Mouse (Mus musculus) heart, embryonic 15.5 days (tissue): ENCODE data around the gene Ogdh. TPM values are rescaled to one million over a fixed set of nuclear protein-coding genes. Genes with fewer than 3 reads are reported as not detected.

Experiments used
- ATAC-seq: fragments of 200-750 bp; cut with Nextera tagmentation; replicated peaks from 2 replicates; pipeline ENCODE4 v1.8.0; 2017; ENCODE audit warnings: low read depth, moderate TSS enrichment; ENCODE audit not compliant: insufficient number of reproducible peaks, insufficient read depth, low FRiP score
- H3K27ac ChIP-seq: fragments of 300-500 bp; sonication (generic); 2 replicates; pipeline ENCODE4 v1.5.1; 2015; ENCODE audit warnings: mild to moderate bottlenecking, inconsistent platforms
- H3K27me3 ChIP-seq: fragments of 300-500 bp; sonication (generic); 2 replicates; pipeline ENCODE4 v1.6.1; 2015; ENCODE audit warnings: inconsistent platforms
- H3K36me3 ChIP-seq: fragments of 300-500 bp; sonication (generic); 2 replicates; pipeline ENCODE4 v1.6.1; 2015; ENCODE audit warnings: mild to moderate bottlenecking, inconsistent platforms
- H3K4me1 ChIP-seq: fragments of 300-500 bp; sonication (generic); replicated peaks from 2 replicates; pipeline ENCODE4 v1.6.1; 2015; ENCODE audit warnings: inconsistent platforms
- H3K4me2 ChIP-seq: fragments of 300-500 bp; sonication (generic); 2 replicates; pipeline ENCODE4 v1.6.1; 2015; ENCODE audit warnings: inconsistent platforms, mild to moderate bottlenecking, moderate library complexity
- H3K4me3 ChIP-seq: fragments of 300-500 bp; sonication (generic); 2 replicates; pipeline ENCODE4 v1.5.1; 2015; ENCODE audit warnings: mild to moderate bottlenecking, inconsistent platforms
- H3K9ac ChIP-seq: fragments of 300-500 bp; sonication (generic); 2 replicates; pipeline ENCODE4 v1.6.1; 2015; ENCODE audit warnings: mild to moderate bottlenecking, inconsistent platforms
- H3K9me3 ChIP-seq: fragments of 300-500 bp; sonication (generic); replicated peaks from 2 replicates; pipeline ENCODE4 v1.6.1; 2016; ENCODE audit warnings: inconsistent platforms
- WGBS: fragments of 180-500 bp; shearing (Covaris S2); methylation state at CpG from one replicate; pipeline ENCODE4 v1.1.7; 2015; ENCODE audit warnings: mixed read lengths; 5-methylcytosine and 5-hydroxymethylcytosine counted together
- polyA plus RNA-seq: library from polyadenylated mRNA; unstranded; fragments of >200 nt; fragmentation: Nextera tagmentation; extraction: Ambion mirVana; gene quantifications from 2 replicates; pipeline ENCODE4 v1.2.1, GENCODE M21; 2015

Ogdh gene
- polyA plus RNA-seq, 1 experiment from 2014 or later, result 264 TPM

DNA sequence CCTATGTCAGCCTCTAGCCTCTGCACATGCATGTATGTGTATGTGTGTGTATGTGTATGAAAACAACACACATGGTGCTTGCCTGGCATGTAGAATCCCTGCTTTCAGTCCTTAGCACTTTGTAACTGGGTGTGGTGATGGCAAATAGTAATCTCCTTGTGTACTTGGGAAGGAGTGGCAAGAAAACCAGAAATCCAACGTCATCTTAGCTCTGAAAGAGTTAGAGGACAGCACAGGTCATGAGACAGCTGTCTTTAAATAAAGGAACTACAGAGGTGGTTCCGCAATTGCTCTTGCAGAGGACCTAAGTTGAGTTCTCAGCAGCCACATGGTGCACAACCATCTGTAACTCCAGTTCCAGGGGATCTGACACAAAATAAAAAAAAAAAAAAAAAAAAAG is 8.0 kb downstream of the Ogdh start:
- Histone ChIP-seq H3K4me2 (no peak overlapping the region), H3K27ac (no peak overlapping the region), H3K9ac (no peak overlapping the region), H3K36me3 (peaks cover 50% of the 10 kb centered on the region), H3K4me3 (no peak overlapping the region), H3K4me1 (no peaks in the 10 kb centered on the region), H3K9me3 (no peaks in the 10 kb centered on the region), H3K27me3 (no peaks in the 10 kb centered on the region)
- no peak for ATAC-seq
- 83% methylated on average over 2 of the region's 2 CpGs for WGBS

DNA sequence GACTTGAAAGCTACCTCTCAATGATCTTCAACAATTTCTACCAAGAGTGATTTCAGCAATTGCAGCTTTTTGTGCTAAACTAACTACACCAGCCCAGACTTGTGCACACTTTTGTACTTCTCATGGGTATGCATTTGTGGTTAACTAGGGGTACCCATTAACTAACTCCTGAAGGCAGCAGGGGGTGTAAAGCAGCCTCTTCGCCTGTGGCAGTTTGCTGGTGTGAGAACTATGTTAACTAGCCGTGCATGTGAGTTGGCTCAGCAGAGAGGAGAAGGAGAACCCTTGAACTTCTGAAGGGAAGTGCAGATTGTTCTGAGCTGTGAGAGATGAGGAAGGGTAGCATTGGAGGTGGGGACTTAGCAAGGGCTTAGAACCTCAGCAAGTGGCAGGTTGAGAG is 11.4 kb downstream of the Ogdh start:
- Histone ChIP-seq H3K27me3 (no peaks in the 10 kb centered on the region), H3K4me2 (no peak overlapping the region), H3K36me3 (peaks cover 55% of the 10 kb centered on the region), H3K9ac (no peak overlapping the region), H3K4me1 (no peaks in the 10 kb centered on the region; the same call in 1 of the 2 replicates), H3K9me3 (no peaks in the 10 kb centered on the region), H3K27ac (no peak overlapping the region), H3K4me3 (no peak overlapping the region)
- WGBS, result 78% methylated on average over 2 of the region's 2 CpGs
- no peak for ATAC-seq

DNA sequence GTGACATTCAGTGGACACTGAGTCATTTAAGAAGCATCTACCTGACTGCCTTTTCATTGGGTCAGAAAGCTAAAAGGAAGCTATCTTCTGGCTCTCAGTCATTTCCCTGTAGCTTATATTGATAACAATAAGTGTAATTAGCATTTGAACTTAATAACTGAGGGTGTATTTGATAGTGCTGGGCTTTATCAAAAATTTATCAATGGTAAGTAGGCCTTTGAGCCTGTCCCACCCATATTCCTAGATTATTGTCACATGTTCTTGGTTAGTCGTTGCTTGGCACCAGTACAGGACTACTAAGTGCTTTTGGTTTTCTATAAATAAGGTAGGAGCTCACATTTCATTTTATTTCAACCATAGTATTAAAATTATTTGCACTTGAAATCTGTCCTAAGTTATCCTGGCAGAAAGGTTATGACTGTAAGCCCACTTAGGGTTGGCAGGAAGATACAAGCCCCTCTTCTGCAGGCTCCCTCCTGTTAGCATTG is 14.6 kb downstream of the Ogdh start:
- Histone ChIP-seq H3K27ac (no peak overlapping the region), H3K9me3 (no peaks in the 10 kb centered on the region), H3K4me1 (no peaks in the 10 kb centered on the region; the same call in 1 of the 2 replicates), H3K9ac (no peak overlapping the region), H3K27me3 (no peaks in the 10 kb centered on the region), H3K36me3 (peaks cover 49% of the 10 kb centered on the region), H3K4me2 (no peak overlapping the region), H3K4me3 (no peak overlapping the region)
- WGBS, result 62% methylated on average over 1 of the region's 1 CpGs
- ATAC-seq, result no peak

DNA sequence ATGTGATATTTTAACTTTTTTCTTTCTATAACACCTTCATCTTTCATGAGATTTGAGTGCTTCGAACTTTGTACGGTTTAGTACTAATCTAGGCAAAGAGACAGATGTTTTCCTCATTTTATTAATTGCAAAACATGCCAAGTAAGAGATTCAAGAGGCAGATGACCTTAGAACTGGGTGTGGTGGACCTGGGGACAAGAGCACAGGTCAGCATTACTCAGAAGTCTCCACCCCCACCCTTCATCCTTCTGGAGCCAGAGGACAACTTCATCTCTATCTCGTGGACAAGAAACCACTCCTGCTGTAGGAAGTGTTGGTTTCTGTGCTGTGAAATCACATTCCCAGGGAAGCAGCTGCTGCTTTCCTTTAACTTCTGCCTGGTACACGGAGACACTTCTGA is 16.7 kb downstream of the Ogdh start:
- ATAC-seq, result no peak

DNA sequence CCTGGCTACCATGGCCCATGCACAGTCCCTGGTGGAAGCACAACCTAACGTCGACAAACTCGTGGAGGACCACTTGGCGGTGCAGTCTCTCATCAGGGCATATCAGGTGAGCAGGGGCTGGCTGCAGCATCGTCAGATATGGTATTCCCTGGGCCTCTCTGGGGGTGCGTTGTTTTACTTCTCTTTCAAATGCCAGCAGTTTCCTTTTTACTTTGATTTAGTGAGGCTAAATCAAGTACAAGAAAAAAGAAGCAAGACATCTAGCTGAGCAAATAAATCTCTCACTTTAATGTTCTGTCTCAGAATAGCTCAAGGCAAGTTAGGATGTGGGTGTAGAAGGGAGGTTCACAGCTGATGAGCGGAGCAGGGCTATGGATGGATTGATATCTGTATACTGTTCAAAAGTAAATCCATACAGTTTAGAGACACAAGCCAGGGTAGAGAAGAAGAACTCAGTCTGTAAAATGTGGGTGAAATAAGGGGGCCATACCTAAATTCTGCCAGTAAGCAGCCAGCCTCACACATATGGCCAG is 22.5 kb downstream of the Ogdh start:
- ATAC-seq, result no peak
- 77% methylated on average over 7 of the region's 7 CpGs for WGBS
- Histone ChIP-seq H3K9me3 (no peaks in the 10 kb centered on the region), H3K36me3 (peaks cover 72% of the 10 kb centered on the region), H3K4me2 (no peak overlapping the region), H3K27me3 (no peaks in the 10 kb centered on the region), H3K4me3 (no peak overlapping the region), H3K27ac (no peak overlapping the region), H3K9ac (no peak overlapping the region), H3K4me1 (no peaks in the 10 kb centered on the region)

More for the DNA sequence above, 16.7 kb downstream of the Ogdh start:
- Histone ChIP-seq H3K4me1 (no peaks in the 10 kb centered on the region; the same call in 1 of the 2 replicates), H3K27me3 (no peaks in the 10 kb centered on the region), H3K4me2 (no peak overlapping the region), H3K27ac (no peak overlapping the region), H3K4me3 (no peak overlapping the region), H3K9ac (no peak overlapping the region), H3K9me3 (no peaks in the 10 kb centered on the region), H3K36me3 (peaks cover 47% of the 10 kb centered on the region)
- WGBS, result 81% methylated on average over 4 of the region's 4 CpGs

DNA sequence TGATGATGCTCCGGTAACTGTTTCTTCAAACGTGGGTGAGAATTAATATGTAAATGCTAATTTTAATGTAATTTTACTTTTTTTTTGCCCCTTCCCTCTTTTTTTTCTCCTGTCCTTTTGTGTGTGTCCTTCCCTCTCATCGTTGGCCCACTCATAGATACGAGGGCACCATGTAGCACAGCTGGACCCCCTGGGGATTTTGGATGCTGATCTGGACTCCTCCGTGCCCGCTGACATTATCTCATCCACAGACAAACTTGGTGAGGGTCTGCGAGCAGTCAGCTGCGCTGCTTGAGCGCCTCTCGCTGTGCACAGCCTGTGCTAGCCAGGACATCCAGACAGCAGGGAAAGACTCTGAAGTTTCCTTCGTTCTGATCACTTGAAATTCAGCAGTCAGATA is 25.4 kb downstream of the Ogdh start:
- 91% methylated on average over 11 of the region's 11 CpGs for WGBS
- no peak overlapping the region for H3K9ac ChIP-seq
- peaks cover 65% of the 10 kb centered on the region for H3K36me3 ChIP-seq

DNA sequence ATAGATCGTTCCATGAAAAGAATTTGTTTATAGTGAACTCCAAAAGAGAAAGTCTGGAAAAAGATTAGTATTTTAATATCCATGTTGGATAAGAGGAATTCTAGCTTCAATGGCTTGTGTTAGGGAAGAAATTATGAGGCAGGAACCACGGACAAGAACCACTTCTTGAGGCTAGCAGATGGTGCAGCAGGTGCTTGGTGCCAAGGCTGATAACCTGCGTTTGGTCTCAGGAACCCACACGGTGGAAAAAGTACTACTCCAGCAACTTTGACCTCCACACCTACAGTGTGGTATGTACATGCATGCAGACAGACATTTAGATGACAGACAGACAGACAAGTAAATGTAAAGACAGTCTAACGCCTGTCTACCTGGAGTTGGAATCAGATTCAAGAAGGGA is 27.1 kb downstream of the Ogdh start:
- no peaks in the 10 kb centered on the region for H3K9me3 ChIP-seq
- WGBS, result 89% methylated on average over 5 of the region's 5 CpGs
- H3K36me3 ChIP-seq, result peaks cover 60% of the 10 kb centered on the region

More for the DNA sequence above, 25.4 kb downstream of the Ogdh start:
- no peaks in the 10 kb centered on the region for H3K27me3 ChIP-seq
- no peak overlapping the region for H3K4me2 ChIP-seq
- H3K27ac ChIP-seq, result no peak overlapping the region
- no peaks in the 10 kb centered on the region for H3K9me3 ChIP-seq
- no peak for ATAC-seq
- H3K4me3 ChIP-seq, result no peak overlapping the region
- no peaks in the 10 kb centered on the region for H3K4me1 ChIP-seq

DNA sequence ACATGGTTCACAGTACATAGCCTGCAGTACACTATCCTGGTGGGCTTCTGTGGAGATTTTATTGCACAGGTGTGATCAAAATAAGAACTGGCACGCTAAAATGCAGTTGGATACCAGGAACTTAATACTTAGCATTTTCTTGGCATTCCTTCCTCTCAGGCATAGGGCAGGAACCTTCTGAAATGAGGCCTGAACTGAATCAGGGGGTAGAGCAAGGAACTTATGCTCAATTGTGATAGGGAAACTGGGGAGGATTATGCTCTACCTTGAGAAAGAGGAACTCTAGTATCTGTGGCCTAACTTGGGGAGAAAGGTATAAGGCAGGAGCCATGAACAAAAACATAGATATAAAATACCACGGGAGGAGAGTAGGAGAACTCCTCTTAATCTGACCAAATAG is 27.9 kb downstream of the Ogdh start:
- ATAC-seq, result no peak
- H3K36me3 ChIP-seq, result peaks cover 51% of the 10 kb centered on the region
- H3K9me3 ChIP-seq, result no peaks in the 10 kb centered on the region
- WGBS, result 89% methylated on average over 2 of the region's 2 CpGs
- H3K4me2 ChIP-seq, result no peak overlapping the region
- no peak overlapping the region for H3K27ac ChIP-seq
- 0 out of 2 replicates have a peak, but pooled peaks cover 4% of the 10 kb centered on the region for H3K4me1 ChIP-seq
- no peak overlapping the region for H3K4me3 ChIP-seq
- no peak overlapping the region for H3K9ac ChIP-seq
- no peaks in the 10 kb centered on the region for H3K27me3 ChIP-seq

More for the DNA sequence above, 27.1 kb downstream of the Ogdh start:
- Histone ChIP-seq H3K4me3 (no peak overlapping the region), H3K27me3 (no peaks in the 10 kb centered on the region), H3K9ac (no peak overlapping the region), H3K27ac (no peak overlapping the region), H3K4me2 (no peak overlapping the region), H3K4me1 (no peaks in the 10 kb centered on the region)
- no peak for ATAC-seq

DNA sequence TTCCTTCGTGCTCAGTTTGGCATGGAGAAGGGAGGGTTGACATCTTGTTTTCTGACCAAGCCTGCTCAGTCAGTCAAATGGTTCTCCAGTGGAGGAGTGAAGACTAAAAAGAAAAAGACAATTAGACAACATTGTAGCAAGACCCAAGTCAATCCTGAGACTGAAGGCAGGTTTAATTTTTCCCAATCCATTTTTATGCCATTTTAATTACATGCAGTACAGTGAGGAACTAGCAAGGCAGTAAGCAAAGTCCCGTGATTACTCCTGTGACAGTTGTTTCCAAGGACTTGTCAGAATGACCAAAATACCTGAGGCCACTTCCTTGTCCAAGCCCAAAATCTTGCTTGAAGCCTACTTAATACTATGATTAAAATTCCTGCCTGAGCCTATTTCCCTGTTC is 30.7 kb downstream of the Ogdh start:
- Histone ChIP-seq H3K4me2 (no peak overlapping the region), H3K36me3 (peaks cover 30% of the 10 kb centered on the region)
- ATAC-seq, result no peak

DNA sequence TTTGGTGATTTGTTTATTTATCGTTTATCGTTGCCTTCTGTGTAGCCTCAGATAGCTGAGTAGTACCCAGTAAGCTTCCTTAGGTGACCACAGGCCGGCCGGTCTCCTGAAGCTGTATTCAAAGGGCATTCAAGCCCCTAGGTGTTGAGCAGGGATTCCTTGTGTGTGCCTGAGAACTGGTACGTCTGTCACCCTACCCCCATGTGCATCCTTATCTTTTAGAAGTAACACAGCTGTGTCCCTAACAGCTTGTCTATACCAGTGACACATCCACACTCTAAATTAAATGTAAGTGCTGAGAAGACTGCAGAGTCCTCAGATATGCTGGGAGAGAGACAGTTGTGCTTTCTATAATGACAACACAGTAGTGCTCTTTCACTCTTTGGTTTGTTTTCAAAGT is 31.9 kb downstream of the Ogdh start:
- 63% methylated on average over 5 of the region's 5 CpGs for WGBS
- ATAC-seq, result no peak
- Histone ChIP-seq H3K9ac (no peak overlapping the region), H3K36me3 (peaks cover 22% of the 10 kb centered on the region), H3K27me3 (no peaks in the 10 kb centered on the region), H3K4me1 (0 out of 2 replicates have a peak, but pooled peaks cover 4% of the 10 kb centered on the region), H3K27ac (no peak overlapping the region), H3K4me2 (no peak overlapping the region), H3K4me3 (no peak overlapping the region), H3K9me3 (no peaks in the 10 kb centered on the region)

More for the DNA sequence above, 30.7 kb downstream of the Ogdh start:
- WGBS, result 85% methylated on average over 2 of the region's 2 CpGs
- no peak overlapping the region for H3K27ac ChIP-seq
- H3K27me3 ChIP-seq, result no peaks in the 10 kb centered on the region
- 0 out of 2 replicates have a peak, but pooled peaks cover 4% of the 10 kb centered on the region for H3K4me1 ChIP-seq
- no peak overlapping the region for H3K9ac ChIP-seq
- H3K4me3 ChIP-seq, result no peak overlapping the region
- no peaks in the 10 kb centered on the region for H3K9me3 ChIP-seq

DNA sequence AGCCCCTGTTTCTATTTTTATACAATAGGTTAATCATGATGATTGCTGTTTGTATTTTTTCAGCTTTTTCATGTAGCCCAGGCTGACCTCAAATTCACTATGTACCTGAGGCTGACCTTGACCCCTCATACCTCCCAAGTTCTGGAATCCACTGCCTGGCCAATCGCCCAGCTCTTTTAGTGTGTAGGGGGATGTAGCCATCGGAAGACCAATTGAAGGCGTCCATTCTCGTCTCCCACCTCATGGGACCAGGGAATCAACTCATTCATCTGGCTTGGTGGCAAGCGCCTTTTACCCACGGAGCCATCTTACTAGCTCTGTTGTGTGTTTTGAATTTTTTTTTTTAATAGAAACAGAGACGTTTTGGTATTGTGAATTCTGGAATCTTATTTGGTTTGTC is 39.8 kb downstream of the Ogdh start:
- Histone ChIP-seq H3K27me3 (no peaks in the 10 kb centered on the region), H3K9ac (no peak overlapping the region), H3K27ac (no peak overlapping the region), H3K4me3 (no peak overlapping the region), H3K9me3 (no peaks in the 10 kb centered on the region), H3K36me3 (peaks cover 32% of the 10 kb centered on the region), H3K4me2 (no peak overlapping the region), H3K4me1 (no peaks in the 10 kb centered on the region)
- ATAC-seq, result no peak
- WGBS, result 90% methylated on average over 7 of the region's 7 CpGs

DNA sequence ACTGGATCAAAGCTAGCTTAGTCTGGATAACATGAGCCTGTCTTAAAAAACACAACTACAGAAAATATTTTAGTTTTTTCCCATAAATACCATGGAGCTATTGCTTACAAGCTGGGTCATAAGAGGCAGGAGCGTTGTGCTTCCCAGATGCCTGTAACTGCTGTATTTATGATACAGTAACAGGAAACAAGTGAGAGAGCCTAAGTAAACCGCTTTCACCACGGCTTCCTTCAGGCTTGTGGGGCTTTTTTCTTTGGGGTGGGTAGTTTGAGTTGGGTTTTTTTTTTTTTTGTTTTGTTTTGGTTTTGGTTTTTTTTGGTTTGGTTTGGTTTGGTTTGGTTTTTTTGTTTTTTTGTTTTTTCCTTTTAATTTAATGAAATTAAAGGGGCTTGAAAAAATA is 41.2 kb downstream of the Ogdh start:
- H3K4me1 ChIP-seq, result no peaks in the 10 kb centered on the region
- WGBS, result 80% methylated on average over 3 of the region's 3 CpGs
- H3K27ac ChIP-seq, result no peak overlapping the region
- no peak overlapping the region for H3K4me2 ChIP-seq
- H3K9ac ChIP-seq, result no peak overlapping the region
- no peak for ATAC-seq
- H3K36me3 ChIP-seq, result peaks cover 40% of the 10 kb centered on the region
- no peak overlapping the region for H3K4me3 ChIP-seq
- H3K27me3 ChIP-seq, result no peaks in the 10 kb centered on the region
- no peaks in the 10 kb centered on the region for H3K9me3 ChIP-seq
